Mouse (Mus musculus): Measurements from ENCODE around the gene Srsf2.

DNA sequence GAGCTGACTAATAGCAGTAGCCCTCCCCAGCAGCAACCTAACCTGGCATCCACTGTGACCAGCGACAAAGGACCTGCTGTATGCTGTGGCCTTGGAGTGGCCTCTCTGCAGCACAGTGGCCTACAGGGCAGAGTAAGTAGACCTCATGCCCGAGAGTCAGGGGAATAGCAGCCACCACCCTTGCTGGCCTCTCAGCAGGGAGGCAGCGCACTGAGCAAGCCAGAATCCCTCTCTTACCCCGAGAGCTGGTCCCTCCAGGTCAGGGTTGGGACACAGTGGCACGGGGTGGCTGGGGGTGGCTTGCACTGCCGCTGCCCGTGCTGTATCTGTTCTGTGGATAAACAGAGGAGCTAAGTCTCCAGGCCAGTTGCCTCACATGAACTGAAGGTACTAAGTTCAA lies 13.3 kb downstream of the Srsf2 start:
- TF ChIP-seq CTCF (IDR thresholded peaks at IDR 0.05; ENCODE audit: insufficient read depth, low read length) (no peak), POLR2A (IDR thresholded peaks at IDR 0.05; ENCODE audit: borderline replicate concordance, extremely low read depth, low read depth, low read length) (no peak)

Measured in lung, adult 2 months (tissue).